8 mouse cellular contexts compared by ENCODE assay signal in genomic region chr7:16613461-16614170, GRCm38 (mm10). TPM values are rescaled to one million over a fixed set of nuclear protein-coding genes. Genes with fewer than 3 reads are reported as not detected.
DNase-seq lines count a peak whose midpoint lies in the region; ATAC-seq and TF ChIP-seq lines count a peak whose summit lies in the region.

No protein-coding gene starts in this region.

- peak; percentile 21 to 38 for DNase-seq in heart, adult 2 months
- no peak for DNase-seq in heart, adult 8-10 months (ENCODE audit: low spot score)
- peak; percentile 35 for DNase-seq in 416B (ENCODE audit: low read depth)
- DNase-seq in cerebellum, adult 11-12 months: peak; percentile 71
- no peak for DNase-seq in liver, embryonic 11.5 days (ENCODE audit: low spot score)
- peak; percentile 8 for DNase-seq in ovary, postnatal 36 days (ENCODE audit: low spot score)

- no peak for ATAC-seq in heart, embryonic 13.5 days (ENCODE audit: extremely low read depth, insufficient number of reproducible peaks, low FRiP score, low TSS enrichment)
- ATAC-seq in liver, embryonic 11.5 days (replicated peaks; ENCODE audit: low FRiP score): no peak
- ATAC-seq in erythroid progenitor cell, adult 5-6 weeks (replicated peaks; ENCODE audit: low FRiP score, poor library complexity, severe bottlenecking): no peak

- intact Hi-C loops in heart, adult 2 months (cut with DNase I): loop anchor here (2.0 to 10.0 kb wide), 4 partner anchors 27 to 319 kb away; partner anchors contain the start of gene Calm3

- WGBS in heart, adult 2 months: 3% methylated on average over 20 of the region's 20 CpGs
- WGBS in heart, embryonic 13.5 days: 2% methylated on average over 20 of the region's 20 CpGs
- WGBS in liver, embryonic 11.5 days: 4% methylated on average over 20 of the region's 20 CpGs

- TF ChIP-seq CTCF in heart, adult 2 months (IDR thresholded peaks at IDR 0.05): no peak

- H3K4me1 ChIP-seq in heart, adult 2 months (ENCODE audit: control insufficient read depth, insufficient read depth, low read length): peaks cover 16% of the 10 kb centered on the region
- peaks cover 68% of the 10 kb centered on the region for H3K4me1 ChIP-seq in heart, embryonic 13.5 days
- H3K4me1 ChIP-seq in liver, embryonic 11.5 days (replicated peaks; ENCODE audit: control insufficient read depth, insufficient read depth, low read length): peaks cover 26% of the 10 kb centered on the region

- no peaks in the 10 kb centered on the region; the same call in 1 of the 2 replicates for H3K79me2 ChIP-seq in heart, adult 2 months (replicated peaks; ENCODE audit: control insufficient read depth, insufficient read depth, low read length)

- H3K36me3 ChIP-seq in heart, adult 2 months (ENCODE audit: control insufficient read depth, insufficient read depth, low read length): peaks cover 23% of the 10 kb centered on the region
- 0 out of 2 replicates have a peak, but pooled peaks cover 3% of the 10 kb centered on the region for H3K36me3 ChIP-seq in heart, embryonic 13.5 days
- H3K36me3 ChIP-seq in liver, embryonic 11.5 days (ENCODE audit: control insufficient read depth, insufficient read depth, low read length): no peaks in the 10 kb centered on the region

- peak overlapping the region; percentile 87 for H3K4me2 ChIP-seq in heart, embryonic 13.5 days
- peak overlapping the region; percentile 73 for H3K4me2 ChIP-seq in liver, embryonic 11.5 days

- H3K4me3 ChIP-seq in heart, adult 2 months: peak overlapping the region; percentile 89
- peak overlapping the region; percentile 93 for H3K4me3 ChIP-seq in heart, embryonic 13.5 days
- H3K4me3 ChIP-seq in liver, embryonic 11.5 days (ENCODE audit: low read depth, low read length): peak overlapping the region; percentile 84

- H3K27me3 ChIP-seq in heart, adult 2 months (ENCODE audit: control insufficient read depth, insufficient read depth, low read length): no peaks in the 10 kb centered on the region
- no peaks in the 10 kb centered on the region for H3K27me3 ChIP-seq in heart, embryonic 13.5 days (replicated peaks)
- no peaks in the 10 kb centered on the region for H3K27me3 ChIP-seq in liver, embryonic 11.5 days (replicated peaks; ENCODE audit: control insufficient read depth, insufficient read depth, low read length)

- TF ChIP-seq EP300 in heart, adult 2 months (IDR thresholded peaks at IDR 0.05; ENCODE audit: insufficient read depth, low read depth, low read length): no peak

- peak overlapping the region; percentile 99 for H3K27ac ChIP-seq in heart, adult 2 months
- H3K27ac ChIP-seq in heart, embryonic 13.5 days (replicated peaks): peak overlapping the region; percentile 100
- peak overlapping the region; percentile 98 for H3K27ac ChIP-seq in liver, embryonic 11.5 days (ENCODE audit: low read depth, low read length)

- H3K9me3 ChIP-seq in heart, embryonic 13.5 days: no peaks in the 10 kb centered on the region
- H3K9me3 ChIP-seq in liver, embryonic 11.5 days (ENCODE audit: control insufficient read depth, low read length): no peaks in the 10 kb centered on the region

- no peak for TF ChIP-seq POLR2A in heart, adult 2 months (IDR thresholded peaks at IDR 0.05; ENCODE audit: insufficient read depth, low read depth, low read length)

- H3K9ac ChIP-seq in heart, adult 2 months (ENCODE audit: low read depth, low read length): peak overlapping the region; percentile 93
- H3K9ac ChIP-seq in heart, embryonic 13.5 days: peak overlapping the region; percentile 99
- peak overlapping the region; percentile 94 for H3K9ac ChIP-seq in liver, embryonic 11.5 days (ENCODE audit: low read depth, low read length)

RNA-seq across cellular contexts. Expression of gene Arhgap35, which starts 1.2 kb away (rescaled TPM):
- total RNA-seq in heart, adult 2 months (2021): 10 to 100 TPM; 32.5 to 33.8 TPM
- 15.6 and 22.9 TPM in 2 replicates for polyA plus RNA-seq in heart, adult 2 months (2012; rRNA removed)
- total RNA-seq in heart, adult 8-10 months (2022): 10 to 100 TPM; 30.2 to 38.1 (median 35.6) TPM
- polyA plus RNA-seq in heart, embryonic 13.5 days (2015; fragmentation: Nextera tagmentation; extraction: Ambion mirVana): 13.0 and 13.3 TPM in 2 replicates
- polyA plus RNA-seq in liver, embryonic 11.5 days (2014; fragmentation: Nextera tagmentation; extraction: Ambion mirVana): 9.1 and 11.5 TPM in 2 replicates
- 1.8 and 2.9 TPM in 2 replicates for total RNA-seq in erythroid progenitor cell, adult 5-6 weeks (2015; ENCODE audit: low replicate concordance)
- 2.3 TPM in 2 replicates for total RNA-seq in erythroid progenitor cell, adult 5-6 weeks (2017; ENCODE audit: low replicate concordance)

Comparison
In these comparisons a context has a peak if more than half of its experiments do, and no peak if none do; other contexts are left out.
1. DNase-seq: peak in heart, adult 2 months (2 of 2), 416B (single experiment), cerebellum, adult 11-12 months (single experiment) and ovary, postnatal 36 days (single experiment); none in heart, adult 8-10 months (single experiment) and liver, embryonic 11.5 days (single experiment).
2. RNA of gene Arhgap35, which starts 1.2 kb away (total RNA-seq): 30.2 to 38.1 TPM in heart, adult 8-10 months and 32.5 to 33.8 TPM in heart, adult 2 months; 1.8 to 2.9 TPM in erythroid progenitor cell, adult 5-6 weeks; every median in the first group is over 4 times any median in the second.
3. Peak in every context shown above with its lines, with median percentiles within 50 percentile points of each other: H3K27ac ChIP-seq, H3K4me3 ChIP-seq and H3K9ac ChIP-seq.